Mouse (Mus musculus): ENCODE measurements around the gene Adcy9.

Adcy9 gene

GRCm38 (mm10) chr16:4420298-4421054, at the start of gene Adcy9:
Adcy9 (minus strand) TSS chr16:4420498.
- DNase-seq (ENCODE audit: low spot score in 2 of 2) = peak; percentile 87 to 90

GRCm38 (mm10) chr16:4469599-4470352, 49.5 kb upstream of the Adcy9 start:
- DNase-seq (ENCODE audit: low spot score in 2 of 2) = no peak

GRCm38 (mm10) chr16:4464529-4465089, 44.3 kb upstream of the Adcy9 start:
- no peak for DNase-seq (ENCODE audit: low spot score in 2 of 2)

- DNase-seq (ENCODE audit: low spot score in 2 of 2) = no peak
Observed at GRCm38 (mm10) chr16:4457927-4458326, 37.6 kb upstream of the Adcy9 start.

- DNase-seq (ENCODE audit: low spot score in 2 of 2) = no peak
Observed at GRCm38 (mm10) chr16:4456391-4456790, 36.1 kb upstream of the Adcy9 start.

GRCm38 (mm10) chr16:4455693-4456092, 35.4 kb upstream of the Adcy9 start:
- no peak for DNase-seq (ENCODE audit: low spot score in 2 of 2)

DNA sequence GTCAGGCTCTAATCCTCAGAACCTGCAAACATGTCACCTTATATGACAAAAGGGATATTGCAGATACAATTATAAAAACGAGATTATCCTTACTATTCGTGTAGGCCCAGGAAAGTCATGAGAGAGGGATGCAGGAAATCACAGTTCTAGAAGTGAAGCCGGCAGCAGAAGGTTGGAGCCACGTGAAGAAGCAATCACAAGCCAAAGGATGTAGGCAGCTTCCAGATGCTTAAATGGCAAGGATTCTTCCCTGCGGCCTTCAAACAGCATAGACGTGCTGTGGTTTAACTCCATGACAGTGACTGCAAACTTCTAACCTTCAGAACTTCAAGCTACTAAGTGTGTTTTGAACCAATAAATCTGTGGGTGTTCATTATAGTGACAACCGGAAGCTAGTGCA, 34.3 kb upstream of the Adcy9 start:
- no peak for DNase-seq (ENCODE audit: low spot score in 2 of 2)

GRCm38 (mm10) chr16:4449418-4449817, 29.1 kb upstream of the Adcy9 start:
- no peak for DNase-seq (ENCODE audit: low spot score in 2 of 2)

- no peak for DNase-seq (ENCODE audit: low spot score in 2 of 2)
Observed at GRCm38 (mm10) chr16:4448235-4448634, 27.9 kb upstream of the Adcy9 start.

DNA sequence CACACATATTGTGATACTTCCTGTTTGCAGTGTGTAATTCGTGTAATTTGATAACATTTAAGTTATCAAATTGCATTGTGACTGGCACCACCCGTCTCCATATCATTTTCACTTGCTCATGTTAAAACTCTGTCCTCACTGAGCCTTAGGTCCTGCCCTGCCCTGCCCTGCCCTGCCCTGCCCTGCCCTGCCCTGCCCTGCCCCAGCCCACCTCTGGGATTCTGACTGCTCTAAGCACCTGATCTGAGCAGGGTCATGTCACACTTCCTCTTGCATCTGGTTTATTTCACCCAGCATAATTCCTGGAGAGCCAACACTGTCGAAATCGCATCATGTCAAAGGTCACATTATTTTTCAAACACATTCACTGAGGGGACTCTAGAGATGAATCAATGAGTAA, 26.1 kb upstream of the Adcy9 start:
- DNase-seq (ENCODE audit: low spot score in 2 of 2) = no peak

- DNase-seq (ENCODE audit: low spot score in 2 of 2) = no peak
Observed at GRCm38 (mm10) chr16:4444378-4444777, 24.1 kb upstream of the Adcy9 start.

GRCm38 (mm10) chr16:4439302-4440066, 19.2 kb upstream of the Adcy9 start:
- DNase-seq (ENCODE audit: low spot score in 2 of 2) = no peak

DNA sequence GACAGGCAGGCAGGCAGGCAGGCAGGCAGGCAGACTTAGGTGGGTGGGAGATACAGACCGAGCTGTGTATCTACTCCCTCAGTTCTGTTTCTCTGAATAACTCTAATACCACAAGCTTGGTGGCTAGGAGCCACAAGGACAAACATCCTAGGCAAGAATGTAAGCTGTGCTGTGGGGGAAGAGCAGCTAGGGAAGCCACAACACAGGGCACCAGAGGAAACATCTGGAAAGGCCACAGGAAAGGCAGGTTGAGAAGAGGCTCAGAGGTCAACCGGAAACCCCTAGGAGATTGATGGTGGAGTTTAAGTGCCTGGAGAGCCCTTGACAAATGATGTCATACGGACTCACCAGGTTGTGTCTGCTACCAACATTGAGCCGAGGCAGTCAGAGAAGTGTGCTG, 16.4 kb upstream of the Adcy9 start:
- no peak for DNase-seq (ENCODE audit: low spot score in 2 of 2)

- DNase-seq (ENCODE audit: low spot score in 2 of 2) = no peak
Observed at GRCm38 (mm10) chr16:4435371-4435770, 15.1 kb upstream of the Adcy9 start.

GRCm38 (mm10) chr16:4431841-4432240, 11.5 kb upstream of the Adcy9 start:
- no peak for DNase-seq (ENCODE audit: low spot score in 2 of 2)

DNA sequence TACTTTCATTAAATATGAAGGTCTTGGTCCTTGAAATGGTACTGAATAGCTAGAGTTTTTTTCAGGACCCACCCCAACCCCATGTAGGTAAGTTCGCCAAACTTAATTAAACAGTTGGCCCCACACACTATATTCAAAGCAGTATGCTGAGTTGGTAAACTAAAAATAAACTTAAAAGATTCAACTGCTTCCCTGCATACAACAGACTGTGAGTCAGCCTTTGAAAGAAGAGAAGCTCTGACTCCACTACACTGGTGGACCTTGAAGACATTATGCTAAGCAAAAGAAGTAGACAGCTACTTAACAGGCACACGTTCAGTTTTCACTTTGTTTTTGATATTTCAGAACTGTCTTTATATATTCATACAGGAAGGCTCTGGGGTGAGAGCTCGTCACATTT, 10.7 kb upstream of the Adcy9 start:
- no peak for DNase-seq (ENCODE audit: low spot score in 2 of 2)

DNA sequence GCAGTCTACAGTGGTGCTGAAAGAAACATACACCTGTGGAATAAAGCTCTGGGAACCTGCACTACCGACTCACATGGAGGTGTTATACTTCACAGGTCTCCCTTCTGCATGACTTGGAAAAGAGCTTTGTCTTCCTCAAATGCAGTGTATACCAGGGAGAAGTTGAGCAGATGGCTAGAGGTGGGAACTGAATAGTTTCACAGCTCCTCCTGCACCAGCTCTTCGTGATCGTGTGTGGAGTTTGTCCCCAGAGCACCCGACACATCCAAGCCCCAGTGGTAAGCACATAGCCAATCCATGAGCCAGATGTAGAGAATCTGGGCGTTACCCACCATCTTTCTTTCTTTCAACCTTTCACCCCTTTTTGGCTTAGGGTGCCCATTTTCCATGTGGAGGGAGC, 9.9 kb upstream of the Adcy9 start:
- DNase-seq (ENCODE audit: low spot score in 2 of 2) = no peak

DNA sequence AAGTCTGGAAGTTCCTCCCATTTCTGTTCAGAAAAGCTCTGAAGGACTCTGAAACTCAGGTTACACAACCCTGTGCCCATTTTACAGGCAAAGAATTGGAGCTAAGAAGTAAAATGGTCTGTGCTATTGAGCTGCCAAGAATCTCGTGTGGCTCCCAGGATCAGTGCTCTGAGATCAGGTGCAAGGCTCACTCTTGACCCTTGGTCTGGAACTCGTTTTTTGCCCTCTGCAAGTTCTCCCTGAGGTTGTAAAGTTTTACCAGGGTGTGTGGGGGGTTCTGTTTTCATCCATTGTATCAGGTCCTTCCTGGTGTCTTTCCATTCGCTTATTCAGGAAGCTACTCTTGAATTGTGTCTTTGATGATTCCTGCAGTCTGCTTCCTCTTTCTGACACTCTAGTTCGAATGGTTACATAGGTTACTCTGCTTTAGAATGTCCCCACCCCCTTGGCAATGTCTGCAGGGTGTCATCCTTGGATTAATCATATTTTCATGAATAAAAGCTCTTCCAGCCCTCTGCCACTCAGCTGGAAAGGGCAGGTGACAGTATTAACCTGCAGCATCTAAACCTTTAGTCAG, 5.4 kb upstream of the Adcy9 start:
- DNase-seq (ENCODE audit: low spot score in 2 of 2) = no peak

- DNase-seq (ENCODE audit: low spot score in 2 of 2) = no peak
Observed at GRCm38 (mm10) chr16:4423613-4424012, 3.3 kb upstream of the Adcy9 start.

- DNase-seq (ENCODE audit: low spot score in 2 of 2) = no peak
Observed at GRCm38 (mm10) chr16:4422991-4423390, 2.7 kb upstream of the Adcy9 start.

GRCm38 (mm10) chr16:4419546-4420297, 576 bp downstream of the Adcy9 start:
- DNase-seq (ENCODE audit: low spot score in 2 of 2) = no peak
